Mouse (Mus musculus): Measurements from ENCODE around the gene Coq2. TPM values are rescaled to one million over a fixed set of nuclear protein-coding genes. Genes with fewer than 3 reads are reported as not detected.

Coq2 gene
- polyA plus RNA-seq, 1 experiment from 2014 or later, result 22.8 TPM

DNA sequence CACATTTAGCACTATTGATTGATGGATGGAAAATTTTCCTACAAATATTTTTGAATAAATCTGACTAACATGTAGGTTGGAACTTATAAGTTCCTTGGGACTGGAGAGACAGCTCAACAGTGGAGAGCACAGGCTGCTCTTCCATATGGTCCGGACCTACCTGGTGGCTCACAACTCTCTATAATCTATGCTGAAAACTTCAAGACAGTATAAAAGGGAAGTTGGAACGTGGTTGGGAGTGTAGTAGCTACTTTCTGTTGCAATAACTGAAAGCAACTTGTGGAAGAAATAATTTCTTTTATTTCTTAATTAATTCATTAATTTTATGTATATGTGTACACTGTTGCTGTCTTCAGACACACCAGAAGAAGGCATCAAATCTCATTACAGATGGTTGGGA lies 22.5 kb upstream of the Coq2 start:
- Histone ChIP-seq H3K9ac (no peak overlapping the region), H3K4me3 (replicated peaks) (no peak overlapping the region), H3K36me3 (replicated peaks) (no peaks in the 10 kb centered on the region), H3K27ac (replicated peaks) (no peak overlapping the region), H3K4me2 (no peak overlapping the region), H3K4me1 (replicated peaks) (no peaks in the 10 kb centered on the region), H3K9me3 (replicated peaks) (no peaks in the 10 kb centered on the region), H3K27me3 (no peaks in the 10 kb centered on the region)
- ATAC-seq (ENCODE audit: insufficient read depth), result no peak
- 41% methylated on average over 2 of the region's 2 CpGs for WGBS (ENCODE audit: insufficient replicate concordance)

DNA sequence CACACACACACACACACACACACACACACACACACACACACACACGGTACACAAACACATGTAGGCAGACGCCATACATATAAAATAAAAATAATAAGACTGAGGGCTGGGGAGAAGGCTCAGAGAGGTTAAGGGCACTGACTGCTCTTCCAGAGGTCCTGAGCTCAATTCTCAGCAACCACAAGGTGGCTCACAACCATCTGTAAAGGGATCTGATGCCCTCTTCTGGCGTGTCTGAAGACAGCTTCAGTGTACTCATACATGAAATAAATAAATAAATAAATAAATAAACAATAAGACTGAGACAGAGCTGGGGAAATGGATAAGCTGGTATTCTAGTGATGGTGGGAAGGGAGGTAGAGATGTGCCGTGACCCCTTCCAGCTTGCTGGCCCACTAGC lies 10.7 kb upstream of the Coq2 start:
- Histone ChIP-seq H3K36me3 (replicated peaks) (no peaks in the 10 kb centered on the region), H3K9ac (no peak overlapping the region), H3K27me3 (no peaks in the 10 kb centered on the region; the same call in 1 of the 2 replicates), H3K9me3 (replicated peaks) (no peaks in the 10 kb centered on the region), H3K4me1 (replicated peaks) (no peaks in the 10 kb centered on the region), H3K27ac (replicated peaks) (no peak overlapping the region), H3K4me2 (no peak overlapping the region), H3K4me3 (replicated peaks) (no peak overlapping the region)
- 53% methylated on average over 4 of the region's 4 CpGs for WGBS (ENCODE audit: insufficient replicate concordance)
- no peak for ATAC-seq (ENCODE audit: insufficient read depth)

DNA sequence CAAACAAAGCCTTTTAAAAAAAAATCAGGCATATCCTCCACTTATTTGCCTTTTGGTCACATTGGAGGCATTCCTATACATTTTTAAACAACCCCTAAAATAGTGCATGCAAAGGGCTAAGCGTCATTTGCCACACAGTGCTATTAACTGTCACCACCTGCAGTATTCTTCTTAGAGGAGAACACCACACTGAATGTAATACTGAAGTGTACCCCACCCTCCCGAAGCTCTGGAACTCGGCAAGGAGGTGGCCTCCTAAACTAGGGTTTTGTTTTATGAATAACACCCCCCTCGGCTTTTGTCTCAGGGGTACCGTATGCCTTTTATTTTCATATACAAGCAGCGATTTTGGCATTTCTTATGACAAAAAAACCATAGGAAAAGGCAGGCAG lies 5.6 kb upstream of the Coq2 start:
- Histone ChIP-seq H3K4me2 (no peak overlapping the region), H3K9ac (no peak overlapping the region), H3K27me3 (no peaks in the 10 kb centered on the region; the same call in 1 of the 2 replicates), H3K36me3 (replicated peaks) (no peaks in the 10 kb centered on the region), H3K4me1 (replicated peaks) (no peaks in the 10 kb centered on the region), H3K27ac (replicated peaks) (no peak overlapping the region), H3K4me3 (replicated peaks) (no peak overlapping the region), H3K9me3 (replicated peaks) (no peaks in the 10 kb centered on the region)
- ATAC-seq (ENCODE audit: insufficient read depth), result no peak
- WGBS (ENCODE audit: insufficient replicate concordance), result 66% methylated on average over 6 of the region's 6 CpGs

GRCm38 (mm10) chr5:100679911-100680541 lies 5.1 kb upstream of the Coq2 start:
- ATAC-seq (ENCODE audit: insufficient read depth), result no peak
- 69% methylated on average over 18 of the region's 18 CpGs for WGBS (ENCODE audit: insufficient replicate concordance)

DNA sequence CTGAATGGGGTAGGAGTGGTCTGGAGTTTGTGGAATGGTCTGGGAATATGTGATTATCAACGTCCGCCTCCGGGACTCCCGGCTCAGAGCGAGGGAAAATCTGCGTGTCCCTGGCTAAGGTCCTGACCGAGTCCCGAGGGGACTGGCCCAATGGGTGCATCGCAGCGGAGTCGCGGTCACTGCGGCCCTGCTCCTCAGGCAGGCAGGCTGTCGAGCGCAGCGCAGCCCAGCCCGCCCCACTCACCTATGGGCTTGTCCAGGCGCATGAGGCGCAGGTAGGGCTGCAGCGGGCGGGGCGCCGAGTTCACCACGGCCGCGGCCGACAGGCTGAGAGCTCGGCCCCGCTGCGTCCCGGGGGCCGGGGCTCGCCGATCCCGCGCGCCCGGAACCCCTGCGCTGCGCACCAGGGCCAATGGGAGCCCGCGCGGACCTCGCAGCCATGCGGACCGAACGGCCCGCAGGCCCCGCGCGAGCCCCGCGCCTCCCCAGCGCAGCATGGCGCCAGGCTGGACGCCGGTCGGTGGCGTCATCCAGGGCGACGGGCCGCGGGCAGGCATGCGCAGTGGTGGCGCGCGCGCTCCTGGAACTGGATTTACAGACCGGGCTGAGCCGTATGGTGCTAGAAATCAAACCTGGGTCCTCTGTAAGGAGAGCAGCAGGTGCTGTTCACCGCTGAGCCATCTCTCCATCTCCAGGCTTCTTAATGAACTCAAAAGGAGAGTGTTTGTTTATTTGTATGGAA lies 1.0 kb downstream of the Coq2 start:
- peak overlapping the region; percentile 80 for H3K27ac ChIP-seq (replicated peaks)
- WGBS (ENCODE audit: insufficient replicate concordance), result under 1% methylated on average over 71 of the region's 71 CpGs

More at GRCm38 (mm10) chr5:100679911-100680541, 5.1 kb upstream of the Coq2 start:
- no peaks in the 10 kb centered on the region; the same call in 1 of the 2 replicates for H3K27me3 ChIP-seq
- H3K4me3 ChIP-seq (replicated peaks), result no peak overlapping the region
- H3K4me2 ChIP-seq, result no peak overlapping the region
- H3K27ac ChIP-seq (replicated peaks), result no peak overlapping the region
- no peak overlapping the region for H3K9ac ChIP-seq
- H3K9me3 ChIP-seq (replicated peaks), result no peaks in the 10 kb centered on the region
- peaks cover 2% of the 10 kb centered on the region for H3K4me1 ChIP-seq (replicated peaks)
- H3K36me3 ChIP-seq (replicated peaks), result no peaks in the 10 kb centered on the region

GRCm38 (mm10) chr5:100672403-100672802 lies 2.5 kb downstream of the Coq2 start:
- Histone ChIP-seq H3K4me1 (replicated peaks) (peaks cover 33% of the 10 kb centered on the region), H3K27me3 (no peaks in the 10 kb centered on the region), H3K27ac (replicated peaks) (no peak overlapping the region), H3K9me3 (replicated peaks) (no peaks in the 10 kb centered on the region), H3K9ac (no peak overlapping the region), H3K4me2 (peak overlapping the region; percentile 90; the same call in 1 of the 2 replicates), H3K4me3 (replicated peaks) (peak overlapping the region; percentile 6; the same call in 1 of the 2 replicates), H3K36me3 (replicated peaks) (peaks cover 11% of the 10 kb centered on the region)
- no peak for ATAC-seq (ENCODE audit: insufficient read depth)
- WGBS (ENCODE audit: insufficient replicate concordance), result 67% methylated on average over 4 of the region's 4 CpGs

More for the DNA sequence above, 1.0 kb downstream of the Coq2 start:
- peaks cover 33% of the 10 kb centered on the region for H3K4me1 ChIP-seq (replicated peaks)
- no peaks in the 10 kb centered on the region for H3K9me3 ChIP-seq (replicated peaks)
- H3K4me3 ChIP-seq (replicated peaks), result peak overlapping the region; percentile 82
- peak; percentile 96 for ATAC-seq (ENCODE audit: insufficient read depth)
- no peaks in the 10 kb centered on the region for H3K27me3 ChIP-seq
- H3K36me3 ChIP-seq (replicated peaks), result 0 out of 2 replicates have a peak, but pooled peaks cover 6% of the 10 kb centered on the region
- peak overlapping the region; percentile 77 for H3K9ac ChIP-seq
- H3K4me2 ChIP-seq, result peak overlapping the region; percentile 90

- H3K36me3 ChIP-seq (replicated peaks), result peaks cover 16% of the 10 kb centered on the region
- no peak overlapping the region for H3K4me3 ChIP-seq (replicated peaks)
- no peak for ATAC-seq (ENCODE audit: insufficient read depth)
- 44% methylated on average over 3 of the region's 3 CpGs for WGBS (ENCODE audit: insufficient replicate concordance)
- no peak overlapping the region for H3K9ac ChIP-seq
- H3K27ac ChIP-seq (replicated peaks), result no peak overlapping the region
- H3K4me1 ChIP-seq (replicated peaks), result peaks cover 33% of the 10 kb centered on the region
- no peaks in the 10 kb centered on the region for H3K27me3 ChIP-seq
- H3K4me2 ChIP-seq, result no peak overlapping the region
- no peaks in the 10 kb centered on the region for H3K9me3 ChIP-seq (replicated peaks)
Measured at GRCm38 (mm10) chr5:100671897-100672296, 3.0 kb downstream of the Coq2 start.

- H3K4me1 ChIP-seq (replicated peaks), result peaks cover 33% of the 10 kb centered on the region
- H3K27me3 ChIP-seq, result no peaks in the 10 kb centered on the region
- no peak overlapping the region for H3K27ac ChIP-seq (replicated peaks)
- no peaks in the 10 kb centered on the region for H3K9me3 ChIP-seq (replicated peaks)
- no peak overlapping the region for H3K9ac ChIP-seq
- peaks cover 18% of the 10 kb centered on the region for H3K36me3 ChIP-seq (replicated peaks)
- 16% methylated on average over 5 of the region's 5 CpGs for WGBS (ENCODE audit: insufficient replicate concordance)
- no peak overlapping the region for H3K4me3 ChIP-seq (replicated peaks)
- H3K4me2 ChIP-seq, result no peak overlapping the region
- ATAC-seq (ENCODE audit: insufficient read depth), result no peak
Measured at GRCm38 (mm10) chr5:100671398-100671797, 3.5 kb downstream of the Coq2 start.

DNA sequence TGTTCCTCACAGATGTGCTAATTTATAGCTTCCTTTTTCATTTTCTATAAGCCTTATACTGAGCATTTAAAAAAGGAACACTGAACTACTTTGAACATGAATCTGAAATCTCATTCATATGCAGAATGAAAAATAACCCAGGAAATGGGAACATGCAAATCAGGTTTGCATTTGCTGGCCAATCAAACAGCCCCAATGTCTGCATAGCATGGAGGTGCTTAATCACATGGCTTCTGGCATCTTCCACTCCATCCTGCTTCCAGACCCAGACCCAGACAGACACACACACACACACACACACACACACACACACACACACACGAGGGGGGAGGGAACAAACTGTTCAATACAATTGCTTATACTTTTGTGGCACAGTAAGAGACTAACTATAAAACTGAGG lies 8.0 kb downstream of the Coq2 start:
- Histone ChIP-seq H3K27ac (replicated peaks) (no peak overlapping the region), H3K27me3 (no peaks in the 10 kb centered on the region), H3K4me1 (replicated peaks) (peaks cover 12% of the 10 kb centered on the region), H3K4me3 (replicated peaks) (no peak overlapping the region), H3K9me3 (replicated peaks) (no peaks in the 10 kb centered on the region), H3K36me3 (replicated peaks) (peaks cover 47% of the 10 kb centered on the region), H3K4me2 (no peak overlapping the region), H3K9ac (no peak overlapping the region)
- 52% methylated on average over 1 of the region's 1 CpGs for WGBS (ENCODE audit: insufficient replicate concordance)
- no peak for ATAC-seq (ENCODE audit: insufficient read depth)

GRCm38 (mm10) chr5:100663854-100664253 lies 11.1 kb downstream of the Coq2 start:
- Histone ChIP-seq H3K9ac (no peak overlapping the region), H3K4me2 (no peak overlapping the region), H3K27me3 (no peaks in the 10 kb centered on the region), H3K4me1 (replicated peaks) (peaks cover 8% of the 10 kb centered on the region), H3K27ac (replicated peaks) (no peak overlapping the region), H3K9me3 (replicated peaks) (no peaks in the 10 kb centered on the region), H3K4me3 (replicated peaks) (no peak overlapping the region), H3K36me3 (replicated peaks) (peaks cover 65% of the 10 kb centered on the region)
- 40% methylated on average over 5 of the region's 5 CpGs for WGBS (ENCODE audit: insufficient replicate concordance)
- ATAC-seq (ENCODE audit: insufficient read depth), result no peak

DNA sequence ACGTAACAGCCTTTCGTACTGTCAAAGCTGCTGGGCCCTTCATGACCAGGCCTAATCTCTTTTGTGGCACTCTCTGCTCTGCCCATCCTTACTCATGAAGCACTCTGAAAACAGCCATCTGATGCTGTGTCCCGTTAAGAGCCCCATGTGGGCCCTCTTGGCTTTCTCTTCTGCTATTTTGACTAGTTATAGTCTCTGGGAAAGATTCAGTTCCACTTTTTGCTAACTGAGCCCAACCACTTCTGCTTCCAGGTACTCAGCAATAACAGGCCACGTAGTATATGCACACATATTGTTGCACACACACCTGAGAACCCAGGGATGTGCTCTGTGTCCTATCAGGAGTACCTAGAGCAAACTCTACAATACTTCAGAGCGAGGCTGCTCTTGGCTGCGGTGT lies 11.9 kb downstream of the Coq2 start:
- Histone ChIP-seq H3K4me3 (replicated peaks) (no peak overlapping the region), H3K27me3 (no peaks in the 10 kb centered on the region), H3K4me1 (replicated peaks) (peaks cover 8% of the 10 kb centered on the region), H3K36me3 (replicated peaks) (peaks cover 71% of the 10 kb centered on the region), H3K27ac (replicated peaks) (peak overlapping the region; percentile 11; the same call in 1 of the 2 replicates), H3K9ac (no peak overlapping the region), H3K9me3 (replicated peaks) (no peaks in the 10 kb centered on the region), H3K4me2 (no peak overlapping the region)
- 73% methylated on average over 6 of the region's 6 CpGs for WGBS (ENCODE audit: insufficient replicate concordance)
- no peak for ATAC-seq (ENCODE audit: insufficient read depth)
